Mouse (Mus musculus): ENCODE results near the gene Vps52. TPM values are rescaled to one million over a fixed set of nuclear protein-coding genes. Genes with fewer than 3 reads are reported as not detected.

Vps52 gene
- total and polyA plus RNA-seq, 3 experiments = 34.3 to 73.6 (median 39.9) TPM

DNA sequence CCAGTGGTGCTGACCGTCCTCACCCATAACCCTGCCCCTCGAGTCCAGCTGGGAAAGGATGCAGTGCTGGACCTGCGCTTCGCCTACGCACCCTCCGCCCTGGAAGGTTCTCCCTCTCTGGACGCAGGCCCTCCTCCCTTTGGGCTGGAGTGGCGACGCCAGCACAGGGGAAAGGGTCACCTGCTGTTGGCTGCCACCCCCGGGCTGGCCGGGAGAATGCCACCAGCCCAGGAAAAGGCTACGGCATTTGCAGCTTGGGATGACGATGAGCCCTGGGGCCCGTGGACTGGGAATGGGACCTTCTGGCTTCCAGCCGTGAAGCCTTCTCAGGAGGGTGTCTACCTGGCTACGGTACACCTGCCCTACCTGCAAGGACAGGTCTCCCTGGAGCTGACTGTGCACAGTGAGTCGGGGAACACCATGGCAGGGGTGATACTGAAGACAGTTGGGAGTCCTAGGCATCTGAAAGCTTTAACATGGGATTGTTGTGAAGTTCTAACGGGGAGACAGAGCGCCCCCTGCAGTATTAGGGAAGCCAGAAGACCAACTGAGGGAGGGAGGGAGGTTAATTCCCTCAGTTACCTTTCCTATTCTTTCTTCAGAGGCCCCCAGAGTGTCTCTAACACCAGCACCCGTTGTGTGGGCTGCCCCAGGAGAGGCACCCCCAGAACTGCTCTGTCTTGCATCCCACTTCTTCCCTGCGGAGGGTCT, 30.1 kb upstream of the Vps52 start:
- Histone ChIP-seq H3K79me2 (replicated peaks; ENCODE audit: control insufficient read depth, extremely low read depth, insufficient read depth, poor library complexity, severe bottlenecking) (peaks cover 24% of the 10 kb centered on the region), H3K9me3 (replicated peaks; ENCODE audit: low read length) (peaks cover 3% of the 10 kb centered on the region), H3K9ac (ENCODE audit: insufficient read depth, low read depth) (no peak overlapping the region), H3K4me3 (replicated peaks in 1 of 3; ENCODE audit: low read depth in 2 of 3, low read length in 2 of 3, poor library complexity in 1 of 3) (no peak overlapping the region), H3K4me1 (ENCODE audit: control insufficient read depth in 1 of 2, insufficient read depth in 2 of 2) (peaks cover 5 to 24% of the 10 kb centered on the region in 2 experiments; a peak in 3 of 4 replicates), H3K4me2 (ENCODE audit: insufficient read depth, low read depth, poor library complexity, severe bottlenecking) (no peak overlapping the region), H3K27me3 (replicated peaks) (no peaks in the 10 kb centered on the region), H3K27ac (ENCODE audit: insufficient read depth, low read depth) (no peak overlapping the region), H3K36me3 (replicated peaks in 1 of 2; ENCODE audit: control insufficient read depth in 1 of 2, insufficient read depth in 1 of 2, low read length in 1 of 2) (peaks cover 61 to 78% of the 10 kb centered on the region in 2 experiments)
- in situ Hi-C loops (cut with MboI; ENCODE audit: low pct_ligation_motif_present, low pct_unique_long_range_greater_than_20kb, low sequenced_read_pairs) = no loop called here
- no peak for DNase-seq (ENCODE audit: extremely low read depth)
- dilution Hi-C loops (cut with MboI; ENCODE audit: extremely low pct_ligation_motif_present, extremely low pct_unique_long_range_greater_than_20kb, low sequenced_read_pairs) = no loop called here
- TF ChIP-seq POLR2AphosphoS2 (IDR thresholded peaks at IDR 0.05; ENCODE audit: low read depth, low read length) (no peak), CTCF (conservative IDR thresholded peaks at IDR 0.05 in 1 of 2, IDR thresholded peaks at IDR 0.05 in 1 of 2; ENCODE audit: low read depth in 2 of 2, low read length in 2 of 2) (peak in 1 of 2 experiments; percentile 37; a peak in 2 of 4 replicates)

DNA sequence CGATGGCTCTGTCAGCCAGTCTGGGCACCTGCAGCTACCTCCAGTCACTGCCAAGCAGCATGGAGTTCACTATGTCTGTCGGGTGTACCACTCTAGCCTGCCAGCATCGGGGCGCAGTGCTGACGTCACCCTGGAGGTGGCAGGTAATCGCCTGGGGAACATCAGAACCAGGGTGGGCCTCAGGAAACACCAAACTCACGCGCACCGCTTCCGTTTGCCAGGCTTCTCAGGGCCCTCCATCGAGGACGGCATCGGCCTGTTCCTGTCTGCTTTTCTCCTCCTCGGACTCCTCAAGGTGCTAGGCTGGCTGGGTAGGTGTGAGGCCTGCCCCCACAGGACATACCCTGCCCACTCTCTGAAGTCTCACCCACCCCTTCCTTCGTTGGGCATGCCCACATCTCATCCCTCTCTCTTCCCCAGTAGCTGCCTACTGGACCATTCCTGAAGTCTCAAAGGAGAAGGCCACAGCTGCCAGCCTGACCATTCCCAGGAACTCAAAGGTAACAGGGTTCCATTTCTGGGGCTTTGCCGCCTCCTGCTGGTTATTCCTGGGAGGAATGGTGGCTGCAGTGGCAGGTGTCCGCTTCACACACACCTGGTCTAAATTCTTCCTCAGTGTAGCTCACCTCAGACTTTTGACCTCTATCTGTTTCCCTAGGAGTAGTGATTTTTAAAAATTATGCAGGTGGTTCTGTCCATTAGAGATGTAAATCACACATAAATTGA, 29.2 kb upstream of the Vps52 start:
- no peak overlapping the region for H3K4me3 ChIP-seq (replicated peaks in 1 of 3; ENCODE audit: low read depth in 2 of 3, low read length in 2 of 3, poor library complexity in 1 of 3)
- no peaks in the 10 kb centered on the region for H3K27me3 ChIP-seq (replicated peaks)
- no peak overlapping the region for H3K4me2 ChIP-seq (ENCODE audit: insufficient read depth, low read depth, poor library complexity, severe bottlenecking)
- TF ChIP-seq ETS1 (conservative IDR thresholded peaks at IDR 0.05; ENCODE audit: low read depth, low read length) (no peak), ZMIZ1 (IDR thresholded peaks at IDR 0.05; ENCODE audit: low read depth, low read length) (no peak), CTCF (conservative IDR thresholded peaks at IDR 0.05 in 1 of 2, IDR thresholded peaks at IDR 0.05 in 1 of 2; ENCODE audit: low read depth in 2 of 2, low read length in 2 of 2) (peak in 1 of 2 experiments; percentile 61; a peak in 2 of 4 replicates), RAD21 (IDR thresholded peaks at IDR 0.05; ENCODE audit: low read depth, low read length) (peak; percentile 59), SMC3 (IDR thresholded peaks at IDR 0.05; ENCODE audit: low read depth, low read length) (peak; percentile 47)
- H3K27ac ChIP-seq (ENCODE audit: insufficient read depth, low read depth) = no peak overlapping the region
- no peak for DNase-seq (ENCODE audit: extremely low read depth)
- peaks cover 16% of the 10 kb centered on the region for H3K79me2 ChIP-seq (replicated peaks; ENCODE audit: control insufficient read depth, extremely low read depth, insufficient read depth, poor library complexity, severe bottlenecking)
- dilution Hi-C loops (cut with MboI; ENCODE audit: extremely low pct_ligation_motif_present, extremely low pct_unique_long_range_greater_than_20kb, low sequenced_read_pairs) (no loop called here), in situ Hi-C loops (cut with MboI; ENCODE audit: low pct_ligation_motif_present, low pct_unique_long_range_greater_than_20kb, low sequenced_read_pairs) (no loop called here)
- H3K36me3 ChIP-seq (replicated peaks in 1 of 2; ENCODE audit: control insufficient read depth in 1 of 2, insufficient read depth in 1 of 2, low read length in 1 of 2) = peaks cover 60 to 72% of the 10 kb centered on the region in 2 experiments
- peaks cover 6 to 21% of the 10 kb centered on the region in 2 experiments for H3K4me1 ChIP-seq (ENCODE audit: control insufficient read depth in 1 of 2, insufficient read depth in 2 of 2)
- no peak overlapping the region for H3K9ac ChIP-seq (ENCODE audit: insufficient read depth, low read depth)
- peaks cover 3% of the 10 kb centered on the region for H3K9me3 ChIP-seq (replicated peaks; ENCODE audit: low read length)

DNA sequence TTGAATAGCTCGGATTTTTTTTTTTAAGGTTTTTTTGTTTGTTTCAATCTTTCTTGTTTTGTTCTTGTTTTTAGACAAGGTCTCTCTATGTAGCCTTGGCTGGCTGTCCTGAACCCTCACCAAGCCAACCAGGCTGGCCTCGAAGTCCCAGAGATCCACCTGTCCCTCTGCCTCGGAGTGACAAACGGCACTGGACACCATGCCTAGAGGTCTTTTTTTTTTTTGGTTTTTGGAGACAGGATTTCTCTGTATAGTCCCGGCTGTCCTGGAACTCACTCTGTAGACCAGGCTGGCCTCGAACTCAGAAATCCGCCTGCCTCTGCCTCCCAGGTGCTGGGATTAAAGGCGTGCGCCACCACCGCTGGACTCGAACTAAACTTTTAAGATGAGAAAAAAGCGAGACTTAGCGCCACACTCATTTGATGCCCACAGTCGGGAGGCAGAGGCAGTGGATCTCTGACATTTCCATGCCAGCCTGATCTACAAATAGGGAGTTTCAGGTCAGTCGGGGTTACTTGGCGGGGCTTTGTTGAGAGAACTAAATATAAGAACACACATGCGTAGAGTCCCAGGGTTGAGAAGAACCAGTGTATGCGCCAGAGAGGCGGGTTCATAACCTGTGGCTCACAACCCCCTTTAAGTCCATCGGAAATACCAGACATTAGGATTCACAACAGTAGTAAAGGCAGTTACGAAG, 27.2 kb upstream of the Vps52 start:
- Histone ChIP-seq H3K9me3 (replicated peaks; ENCODE audit: low read length) (peaks cover 3% of the 10 kb centered on the region), H3K27me3 (replicated peaks) (no peaks in the 10 kb centered on the region), H3K4me2 (ENCODE audit: insufficient read depth, low read depth, poor library complexity, severe bottlenecking) (peak overlapping the region; percentile 53), H3K36me3 (replicated peaks in 1 of 2; ENCODE audit: control insufficient read depth in 1 of 2, insufficient read depth in 1 of 2, low read length in 1 of 2) (peaks cover 51 to 72% of the 10 kb centered on the region in 2 experiments), H3K4me3 (replicated peaks in 1 of 3; ENCODE audit: low read depth in 2 of 3, low read length in 2 of 3, poor library complexity in 1 of 3) (peak overlapping the region in 2 of 3 experiments; percentile 45 to 75), H3K4me1 (ENCODE audit: control insufficient read depth in 1 of 2, insufficient read depth in 2 of 2) (peaks cover 4 to 22% of the 10 kb centered on the region in 2 experiments), H3K79me2 (replicated peaks; ENCODE audit: control insufficient read depth, extremely low read depth, insufficient read depth, poor library complexity, severe bottlenecking) (0 out of 2 replicates have a peak, but pooled peaks cover 2% of the 10 kb centered on the region), H3K27ac (ENCODE audit: insufficient read depth, low read depth) (no peak overlapping the region), H3K9ac (ENCODE audit: insufficient read depth, low read depth) (no peak overlapping the region)
- in situ Hi-C loops (cut with MboI; ENCODE audit: low pct_ligation_motif_present, low pct_unique_long_range_greater_than_20kb, low sequenced_read_pairs) (no loop called here), dilution Hi-C loops (cut with MboI; ENCODE audit: extremely low pct_ligation_motif_present, extremely low pct_unique_long_range_greater_than_20kb, low sequenced_read_pairs) (no loop called here)
- DNase-seq (ENCODE audit: extremely low read depth) = no peak
- TF ChIP-seq ELF1 (IDR thresholded peaks at IDR 0.05; ENCODE audit: low read depth, low read length) = no peak

Measured in CH12.LX (cell line).